ENCODE assay signal across 24 mouse cellular contexts in genomic region chr6:133313896-133314295, GRCm38 (mm10). TPM values are rescaled to one million over a fixed set of nuclear protein-coding genes. Genes with fewer than 3 reads are reported as not detected.
"Had no signal": no experiment of that assay in that cellular context is flagged by ENCODE, and none has a peak within 500 bp of the region (broad histone marks: within the 10 kb centered on the region; RNA-seq: fewer than 3 reads in every experiment).

No protein-coding gene starts in this region.

RNA-seq across cellular contexts. Expression of gene 5530400C23Rik, which starts 21.9 kb away (rescaled TPM):
- polyA plus RNA-seq: heart, embryonic 13.5 days; heart, embryonic 14.5 days; heart, embryonic 15.5 days; heart, embryonic 16.5 days; heart, postnatal 0 days; hindbrain, embryonic 10.5 days; hindbrain, embryonic 11.5 days; hindbrain, embryonic 12.5 days; hindbrain, embryonic 13.5 days; hindbrain, embryonic 14.5 days; hindbrain, embryonic 15.5 days; hindbrain, embryonic 16.5 days; hindbrain, postnatal 0 days; inflammation-experienced regulatory T-cells, adult 6 months; intestine, embryonic 14.5 days; intestine, embryonic 15.5 days; intestine, embryonic 16.5 days; intestine, postnatal 0 days; kidney, adult 2 months; kidney, embryonic 14.5 days; kidney, embryonic 15.5 days; kidney, embryonic 16.5 days; kidney, postnatal 0 days; large intestine, adult 2 months had no signal
